ENCODE assay signal across 8 mouse cellular contexts in genomic region chr2:119207961-119208343, GRCm38 (mm10). TPM values are rescaled to one million over a fixed set of nuclear protein-coding genes. Genes with fewer than 3 reads are reported as not detected.
DNase-seq lines count a peak whose midpoint lies in the region; ATAC-seq and TF ChIP-seq lines count a peak whose summit lies in the region.

No protein-coding gene starts in this region.

- peaks cover 28% of the 10 kb centered on the region for H3K36me3 ChIP-seq in E14TG2a.4 (ENCODE audit: insufficient read depth, low read length)
- H3K36me3 ChIP-seq in forebrain, postnatal 0 days (ENCODE audit: insufficient read depth): peaks cover 21% of the 10 kb centered on the region
- peaks cover 4% of the 10 kb centered on the region; the same call in 1 of the 2 replicates for H3K36me3 ChIP-seq in lung, postnatal 0 days (ENCODE audit: insufficient read depth, low read length)

- TF ChIP-seq EP300 in lung, postnatal 0 days (IDR thresholded peaks at IDR 0.05): 0 out of 2 replicates have a peak, but pooled peaks have one; percentile 17

- peak overlapping the region; percentile 88 for H3K27ac ChIP-seq in forebrain, postnatal 0 days (ENCODE audit: low read depth, low read length)
- H3K27ac ChIP-seq in lung, postnatal 0 days (ENCODE audit: low read length): peak overlapping the region; percentile 84

- H3K4me1 ChIP-seq in E14TG2a.4 (replicated peaks; ENCODE audit: low read depth, low read length): peaks cover 52% of the 10 kb centered on the region
- H3K4me1 ChIP-seq in forebrain, postnatal 0 days (ENCODE audit: insufficient read depth): peaks cover 3% of the 10 kb centered on the region; the same call in 1 of the 2 replicates
- peaks cover 11% of the 10 kb centered on the region; the same call in 1 of the 2 replicates for H3K4me1 ChIP-seq in lung, postnatal 0 days (ENCODE audit: insufficient read depth, low read depth, low read length)

- peak; percentile 44 for DNase-seq in cerebellum, adult 11-12 months
- no peak for DNase-seq in cerebellum, adult 9-11 months
- no peak for DNase-seq in forebrain, postnatal 0 days
- DNase-seq in lung, postnatal 0 days (ENCODE audit: low spot score): no peak
- DNase-seq in adrenal gland, postnatal 10 days: no peak
- DNase-seq in layer of hippocampus, postnatal 25 days (ENCODE audit: extremely low spot score in 1 of 2, low spot score in 1 of 2): no peak
- DNase-seq in adrenal gland, adult (ENCODE audit: inconsistent age in 2 of 2, low spot score in 1 of 2): no peak

- no peaks in the 10 kb centered on the region for H3K27me3 ChIP-seq in E14TG2a.4 (ENCODE audit: insufficient read depth, low read length)
- no peaks in the 10 kb centered on the region for H3K27me3 ChIP-seq in forebrain, postnatal 0 days (ENCODE audit: insufficient read depth, low read length)
- no peaks in the 10 kb centered on the region for H3K27me3 ChIP-seq in lung, postnatal 0 days (replicated peaks; ENCODE audit: insufficient read depth, low read length)

- no peaks in the 10 kb centered on the region for H3K9me3 ChIP-seq in E14TG2a.4 (ENCODE audit: low read length)
- no peaks in the 10 kb centered on the region for H3K9me3 ChIP-seq in forebrain, postnatal 0 days (ENCODE audit: low read length)
- H3K9me3 ChIP-seq in lung, postnatal 0 days (ENCODE audit: low read length): no peaks in the 10 kb centered on the region

- peak overlapping the region; percentile 70 for H3K9ac ChIP-seq in forebrain, postnatal 0 days
- peak overlapping the region; percentile 57 for H3K9ac ChIP-seq in lung, postnatal 0 days (replicated peaks; ENCODE audit: low read depth)

- peak overlapping the region; percentile 89 for H3K4me3 ChIP-seq in E14TG2a.4 (replicated peaks; ENCODE audit: low read length)
- peak overlapping the region; percentile 85 for H3K4me3 ChIP-seq in forebrain, postnatal 0 days (ENCODE audit: low read depth, low read length)
- peak overlapping the region; percentile 73 for H3K4me3 ChIP-seq in lung, postnatal 0 days (ENCODE audit: low read depth, low read length)

- no peak for ATAC-seq in forebrain, postnatal 0 days
- 0 out of 2 replicates have a peak, but pooled peaks have one; percentile 0 for ATAC-seq in lung, postnatal 0 days

- no peak for TF ChIP-seq CTCF in E14TG2a.4 (conservative IDR thresholded peaks at IDR 0.05; ENCODE audit: low read length)
- no peak for TF ChIP-seq CTCF in forebrain, postnatal 0 days (IDR thresholded peaks at IDR 0.05; ENCODE audit: low read depth)
- no peak for TF ChIP-seq CTCF in lung, postnatal 0 days (IDR thresholded peaks at IDR 0.05)

- 20% methylated on average over 6 of the region's 6 CpGs for WGBS in forebrain, postnatal 0 days
- WGBS in lung, postnatal 0 days: 5% methylated on average over 6 of the region's 6 CpGs

- peak overlapping the region; percentile 64 for H3K4me2 ChIP-seq in forebrain, postnatal 0 days (ENCODE audit: low read depth)
- H3K4me2 ChIP-seq in lung, postnatal 0 days (replicated peaks; ENCODE audit: low read depth, low read length): peak overlapping the region; percentile 60

RNA-seq across cellular contexts. Expression of gene Zfyve19, which starts 0.5 kb away (rescaled TPM):
- total RNA-seq in forebrain, postnatal 0 days (2014; rRNA removed): 37.4 and 38.6 TPM in 2 replicates
- polyA plus RNA-seq in forebrain, postnatal 0 days (2015; fragmentation: Nextera tagmentation; extraction: Ambion mirVana): 58.3 and 62.5 TPM in 2 replicates
- 32.0 TPM in 2 replicates for polyA plus RNA-seq in lung, postnatal 0 days (2015; fragmentation: Nextera tagmentation; extraction: Ambion mirVana)
- total RNA-seq in adrenal gland, postnatal 10 days (2021): 10 to 100 TPM; 25.1 to 33.8 TPM
- total RNA-seq in layer of hippocampus, postnatal 25 days (2021): 10 to 100 TPM; 28.3 to 38.8 TPM

RNA-seq across cellular contexts. Expression of gene Dnajc17, which starts 0.6 kb away (rescaled TPM):
- 30.6 and 41.9 TPM in 2 replicates for total RNA-seq in forebrain, postnatal 0 days (2014; rRNA removed)
- polyA plus RNA-seq in forebrain, postnatal 0 days (2015; fragmentation: Nextera tagmentation; extraction: Ambion mirVana): 25.2 and 27.0 TPM in 2 replicates
- 11.8 and 13.2 TPM in 2 replicates for polyA plus RNA-seq in lung, postnatal 0 days (2015; fragmentation: Nextera tagmentation; extraction: Ambion mirVana)
- 10 to 100 TPM; 11.9 to 17.4 TPM for total RNA-seq in adrenal gland, postnatal 10 days (2021)
- 10 to 100 TPM; 15.8 to 19.7 TPM for total RNA-seq in layer of hippocampus, postnatal 25 days (2021)

RNA-seq across cellular contexts. Expression of gene Ppp1r14d, which starts 21.8 kb away (rescaled TPM):
- total RNA-seq in forebrain, postnatal 0 days (2014; rRNA removed): not detected in 2 replicates
- not detected in 2 replicates for polyA plus RNA-seq in forebrain, postnatal 0 days (2015; fragmentation: Nextera tagmentation; extraction: Ambion mirVana)
- 2.1 and 2.2 TPM in 2 replicates for polyA plus RNA-seq in lung, postnatal 0 days (2015; fragmentation: Nextera tagmentation; extraction: Ambion mirVana)
- total RNA-seq in adrenal gland, postnatal 10 days (2021): not detected
- total RNA-seq in layer of hippocampus, postnatal 25 days (2021): not detected

RNA-seq across cellular contexts. Expression of gene Spint1, which starts 29.2 kb away (rescaled TPM):
- 1.6 and 1.8 TPM in 2 replicates for total RNA-seq in forebrain, postnatal 0 days (2014; rRNA removed)
- 0.52 and 1.1 TPM in 2 replicates for polyA plus RNA-seq in forebrain, postnatal 0 days (2015; fragmentation: Nextera tagmentation; extraction: Ambion mirVana)
- 53.7 and 54.8 TPM in 2 replicates for polyA plus RNA-seq in lung, postnatal 0 days (2015; fragmentation: Nextera tagmentation; extraction: Ambion mirVana)
- total RNA-seq in adrenal gland, postnatal 10 days (2021): 1 to 10 TPM; 4.2 to 4.7 TPM
- 1 to 10 TPM in 1 of 2 experiments, under 1 TPM in 1; 0.92 to 1.9 TPM for total RNA-seq in layer of hippocampus, postnatal 25 days (2021)

RNA-seq across cellular contexts. Expression of gene Gm14137, which starts 33.6 kb away (rescaled TPM):
- 0.08 TPM in 1 of 2 replicates, not detected in the other for total RNA-seq in forebrain, postnatal 0 days (2014; rRNA removed)
- polyA plus RNA-seq in forebrain, postnatal 0 days (2015; fragmentation: Nextera tagmentation; extraction: Ambion mirVana): 0.09 and 0.28 TPM in 2 replicates
- polyA plus RNA-seq in lung, postnatal 0 days (2015; fragmentation: Nextera tagmentation; extraction: Ambion mirVana): 0.12 and 0.13 TPM in 2 replicates
- total RNA-seq in adrenal gland, postnatal 10 days (2021): under 1 TPM; 0.15 to 0.24 TPM
- total RNA-seq in layer of hippocampus, postnatal 25 days (2021): not detected
